Mouse (Mus musculus) heart, embryonic 10.5 days (tissue): ENCODE data around the gene Wbp1l. TPM values are rescaled to one million over a fixed set of nuclear protein-coding genes. Genes with fewer than 3 reads are reported as not detected.

Experiments
- DNase-seq: peaks from one replicate; pipeline ENCODE4 v3.0.0-alpha.2; 2017; ENCODE audit warnings: low spot score
- H3K27ac ChIP-seq: fragments of 300-500 bp; sonication (generic); 2 replicates; pipeline ENCODE4 v1.5.1; 2016; ENCODE audit warnings: mild to moderate bottlenecking
- H3K27me3 ChIP-seq: fragments of 300-500 bp; sonication (generic); 2 replicates; pipeline ENCODE4 v1.6.1; 2016; ENCODE audit warnings: mild to moderate bottlenecking; ENCODE audit not compliant: poor library complexity, insufficient read depth, severe bottlenecking
- H3K36me3 ChIP-seq: fragments of 300-500 bp; sonication (generic); 2 replicates; pipeline ENCODE4 v1.6.1; 2016; ENCODE audit warnings: mild to moderate bottlenecking, moderate library complexity
- H3K4me1 ChIP-seq: fragments of 300-500 bp; sonication (generic); 2 replicates; pipeline ENCODE4 v1.6.1; 2016; ENCODE audit warnings: mild to moderate bottlenecking
- H3K4me3 ChIP-seq: fragments of 300-500 bp; sonication (generic); 2 replicates; pipeline ENCODE4 v1.5.1; 2016; ENCODE audit warnings: mild to moderate bottlenecking, moderate library complexity
- H3K9me3 ChIP-seq: fragments of 300-500 bp; sonication (generic); 2 replicates; pipeline ENCODE4 v1.6.1; 2016; ENCODE audit warnings: mild to moderate bottlenecking, moderate library complexity
- WGBS: fragments of 180-500 bp; shearing (Covaris S2); methylation state at CpG from one replicate; pipeline ENCODE4 v1.1.7; 2016; 5-methylcytosine and 5-hydroxymethylcytosine counted together
- polyA plus RNA-seq: library from polyadenylated mRNA; unstranded; fragments of >200 nt; fragmentation: Nextera tagmentation; extraction: Ambion mirVana; gene quantifications from 2 replicates; pipeline ENCODE4 v1.2.1, GENCODE M21; 2016

Wbp1l gene
- polyA plus RNA-seq, 1 experiment from 2014 or later = 53.9 TPM

DNA sequence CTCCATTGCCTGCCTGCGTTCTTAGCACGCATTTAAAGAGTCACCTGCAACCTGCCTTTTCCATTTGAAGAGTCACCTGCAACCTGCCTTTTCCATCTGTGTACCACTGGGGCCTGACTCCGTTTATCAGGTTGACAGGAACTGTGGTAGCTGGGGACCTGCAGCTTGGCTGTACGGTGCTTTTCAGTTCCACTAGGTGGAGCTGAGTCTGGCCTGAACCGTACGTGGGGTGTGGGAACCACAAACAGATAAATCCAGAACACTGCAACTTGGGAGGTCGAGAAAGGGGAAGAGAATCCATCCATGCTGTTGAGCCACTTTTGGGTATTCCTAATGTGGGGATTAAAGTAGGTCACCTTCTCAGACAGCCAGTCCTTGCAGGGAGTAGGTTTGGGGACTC is 8.5 kb downstream of the Wbp1l start:
- no peak for DNase-seq
- no peak overlapping the region for H3K4me3 ChIP-seq
- no peaks in the 10 kb centered on the region for H3K27me3 ChIP-seq
- WGBS = 46% methylated on average over 7 of the region's 7 CpGs
- H3K27ac ChIP-seq = no peak overlapping the region
- H3K9me3 ChIP-seq = no peaks in the 10 kb centered on the region
- H3K36me3 ChIP-seq = peaks cover 52% of the 10 kb centered on the region
- H3K4me1 ChIP-seq = peaks cover 32% of the 10 kb centered on the region

DNA sequence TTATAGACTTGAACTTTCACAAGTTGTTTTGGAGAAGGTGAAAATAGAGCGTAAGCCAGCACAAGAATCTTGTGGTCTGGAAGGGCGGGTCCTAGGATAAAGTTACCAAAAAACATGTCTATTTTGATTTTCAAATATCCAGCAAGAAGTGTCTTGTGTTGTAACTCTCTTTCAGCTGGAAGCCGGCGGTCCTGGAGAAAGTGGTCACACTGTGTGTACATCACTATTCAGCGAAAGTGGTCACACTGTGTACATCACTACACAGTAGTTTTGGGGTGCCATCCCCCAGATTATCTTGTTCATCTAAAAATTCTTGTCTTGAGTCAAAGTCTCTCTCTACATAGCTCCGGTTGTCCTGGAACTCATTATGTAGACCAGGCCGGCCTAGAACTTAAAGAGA is 9.3 kb downstream of the Wbp1l start:
- Histone ChIP-seq H3K4me3 (no peak overlapping the region), H3K9me3 (no peaks in the 10 kb centered on the region), H3K27me3 (no peaks in the 10 kb centered on the region), H3K36me3 (peaks cover 51% of the 10 kb centered on the region), H3K27ac (no peak overlapping the region), H3K4me1 (peaks cover 32% of the 10 kb centered on the region)
- no peak for DNase-seq
- 96% methylated on average over 7 of the region's 7 CpGs for WGBS

DNA sequence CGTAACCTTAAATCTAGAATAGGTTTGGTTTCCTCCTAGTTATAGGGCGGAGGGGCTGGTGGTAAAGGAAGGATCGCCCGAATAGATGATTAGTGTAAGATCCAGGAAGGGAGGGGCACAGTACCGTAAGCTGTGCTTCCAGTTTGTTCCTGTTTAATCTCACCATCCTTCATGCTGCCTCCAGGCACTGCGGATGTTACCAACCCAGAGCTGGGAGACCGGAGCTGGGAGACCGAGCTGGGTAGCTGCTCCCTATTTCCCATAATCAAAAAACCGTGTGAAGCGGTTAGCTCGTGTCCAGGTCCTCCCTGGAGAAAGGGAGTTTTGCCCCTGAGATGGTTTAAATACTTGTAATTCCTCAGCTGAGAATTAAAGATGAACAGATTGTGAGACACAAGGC is 17.5 kb downstream of the Wbp1l start:
- 52% methylated on average over 11 of the region's 11 CpGs for WGBS
- H3K27ac ChIP-seq = peak overlapping the region; percentile 91; the same call in 1 of the 2 replicates

DNA sequence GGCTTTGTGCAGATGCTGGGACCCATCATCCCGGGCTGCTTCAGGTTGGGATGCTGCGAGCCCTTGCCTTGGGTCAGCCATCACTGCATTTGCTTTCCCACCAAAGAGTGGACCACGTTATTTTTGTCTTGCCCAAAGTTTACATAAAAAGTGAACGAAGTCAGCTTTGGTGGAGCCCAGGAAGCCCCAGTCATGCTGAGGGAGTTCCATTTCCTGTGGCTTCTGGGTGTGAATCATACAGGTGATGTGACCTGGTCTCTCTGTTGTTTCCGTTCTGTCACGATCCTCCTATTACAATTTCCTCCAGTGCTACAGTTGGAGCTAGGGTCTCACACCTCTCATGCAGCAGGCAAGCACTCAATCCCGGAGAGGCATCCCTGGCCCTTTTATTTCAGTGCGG is 18.5 kb downstream of the Wbp1l start:
- peaks cover 79% of the 10 kb centered on the region for H3K4me1 ChIP-seq

More for the DNA sequence above, 17.5 kb downstream of the Wbp1l start:
- no peak overlapping the region for H3K4me3 ChIP-seq
- H3K36me3 ChIP-seq = peaks cover 17% of the 10 kb centered on the region
- no peak for DNase-seq
- no peaks in the 10 kb centered on the region for H3K9me3 ChIP-seq
- H3K27me3 ChIP-seq = no peaks in the 10 kb centered on the region
- peaks cover 70% of the 10 kb centered on the region for H3K4me1 ChIP-seq

DNA sequence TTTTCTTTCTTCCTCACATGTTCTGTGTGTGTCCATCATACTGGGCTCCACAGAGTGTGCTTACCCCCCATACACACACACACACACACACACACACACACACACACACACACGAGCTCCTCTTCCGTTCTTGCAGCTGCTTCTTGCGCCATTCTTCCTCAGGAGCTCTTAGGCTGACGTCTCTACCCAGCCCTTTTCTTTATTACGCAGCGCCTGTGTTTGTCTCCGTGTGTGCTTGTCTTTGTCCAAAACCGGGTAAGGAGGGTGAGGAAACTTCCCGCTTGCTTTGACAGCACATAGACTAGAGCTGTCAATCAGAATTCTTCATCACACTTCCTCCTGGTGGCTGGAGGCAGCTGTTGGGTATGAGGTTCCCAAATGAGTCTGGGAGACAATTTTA is 19.4 kb downstream of the Wbp1l start:
- H3K9me3 ChIP-seq = no peaks in the 10 kb centered on the region
- DNase-seq = no peak
- H3K27ac ChIP-seq = peak overlapping the region; percentile 91
- H3K27me3 ChIP-seq = no peaks in the 10 kb centered on the region
- 65% methylated on average over 9 of the region's 9 CpGs for WGBS
- H3K4me3 ChIP-seq = no peak overlapping the region
- peaks cover 89% of the 10 kb centered on the region for H3K4me1 ChIP-seq
- peaks cover 14% of the 10 kb centered on the region for H3K36me3 ChIP-seq

More for the DNA sequence above, 18.5 kb downstream of the Wbp1l start:
- Histone ChIP-seq H3K36me3 (peaks cover 17% of the 10 kb centered on the region), H3K27ac (peak overlapping the region; percentile 91; the same call in 1 of the 2 replicates), H3K27me3 (no peaks in the 10 kb centered on the region), H3K9me3 (no peaks in the 10 kb centered on the region), H3K4me3 (no peak overlapping the region)
- no peak for DNase-seq
- WGBS = 73% methylated on average over 8 of the region's 8 CpGs

DNA sequence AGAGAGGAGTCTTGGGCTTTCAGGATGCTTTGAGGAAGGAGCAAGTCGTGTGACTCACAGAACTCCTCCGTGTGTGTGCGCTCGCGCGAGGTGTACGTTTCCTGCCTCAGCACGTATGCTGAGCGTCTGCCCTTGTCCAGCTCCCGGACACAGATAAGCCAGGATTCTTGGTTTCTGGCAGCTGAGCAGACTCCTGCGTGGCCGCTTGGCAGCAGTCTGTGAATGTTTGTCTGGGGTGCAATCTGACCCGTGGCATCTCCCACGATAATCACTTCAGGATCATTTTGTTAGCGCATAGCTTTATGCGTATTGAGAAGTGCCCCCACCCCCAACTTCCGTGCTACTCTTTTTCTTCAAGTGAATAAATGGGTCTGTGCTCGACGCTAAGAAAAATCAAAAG is 20.1 kb downstream of the Wbp1l start:
- WGBS = 32% methylated on average over 19 of the region's 19 CpGs
- peak; percentile 88 for DNase-seq

DNA sequence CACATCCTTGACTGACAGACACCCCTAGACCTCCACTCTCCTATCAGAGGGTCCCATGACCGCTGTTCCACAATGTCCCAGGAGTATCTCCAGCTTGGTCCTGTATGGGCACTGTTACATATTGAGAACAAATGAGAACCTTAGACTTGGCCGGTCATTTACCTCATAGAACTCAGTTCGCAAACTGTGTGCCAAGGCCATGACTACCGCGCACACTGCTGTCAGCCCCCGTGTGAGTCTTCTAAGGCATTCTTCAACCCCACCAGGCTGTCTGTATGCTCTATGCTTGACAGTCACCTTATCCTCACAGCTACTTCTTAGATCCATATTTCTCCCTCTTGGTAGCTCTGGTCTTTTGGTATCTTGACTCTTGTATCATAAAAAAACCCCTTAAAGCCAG is 20.6 kb downstream of the Wbp1l start:
- no peaks in the 10 kb centered on the region for H3K27me3 ChIP-seq
- 0 out of 2 replicates have a peak, but pooled peaks cover 3% of the 10 kb centered on the region for H3K36me3 ChIP-seq
- no peak overlapping the region for H3K4me3 ChIP-seq
- WGBS = 80% methylated on average over 6 of the region's 6 CpGs
- H3K9me3 ChIP-seq = no peaks in the 10 kb centered on the region
- H3K27ac ChIP-seq = peak overlapping the region; percentile 91
- no peak for DNase-seq
- peaks cover 99% of the 10 kb centered on the region for H3K4me1 ChIP-seq

More for the DNA sequence above, 20.1 kb downstream of the Wbp1l start:
- Histone ChIP-seq H3K9me3 (no peaks in the 10 kb centered on the region), H3K27ac (peak overlapping the region; percentile 91), H3K4me1 (peaks cover 95% of the 10 kb centered on the region), H3K4me3 (peak overlapping the region; percentile 5; the same call in 1 of the 2 replicates), H3K27me3 (no peaks in the 10 kb centered on the region), H3K36me3 (peaks cover 7% of the 10 kb centered on the region; the same call in 1 of the 2 replicates)

DNA sequence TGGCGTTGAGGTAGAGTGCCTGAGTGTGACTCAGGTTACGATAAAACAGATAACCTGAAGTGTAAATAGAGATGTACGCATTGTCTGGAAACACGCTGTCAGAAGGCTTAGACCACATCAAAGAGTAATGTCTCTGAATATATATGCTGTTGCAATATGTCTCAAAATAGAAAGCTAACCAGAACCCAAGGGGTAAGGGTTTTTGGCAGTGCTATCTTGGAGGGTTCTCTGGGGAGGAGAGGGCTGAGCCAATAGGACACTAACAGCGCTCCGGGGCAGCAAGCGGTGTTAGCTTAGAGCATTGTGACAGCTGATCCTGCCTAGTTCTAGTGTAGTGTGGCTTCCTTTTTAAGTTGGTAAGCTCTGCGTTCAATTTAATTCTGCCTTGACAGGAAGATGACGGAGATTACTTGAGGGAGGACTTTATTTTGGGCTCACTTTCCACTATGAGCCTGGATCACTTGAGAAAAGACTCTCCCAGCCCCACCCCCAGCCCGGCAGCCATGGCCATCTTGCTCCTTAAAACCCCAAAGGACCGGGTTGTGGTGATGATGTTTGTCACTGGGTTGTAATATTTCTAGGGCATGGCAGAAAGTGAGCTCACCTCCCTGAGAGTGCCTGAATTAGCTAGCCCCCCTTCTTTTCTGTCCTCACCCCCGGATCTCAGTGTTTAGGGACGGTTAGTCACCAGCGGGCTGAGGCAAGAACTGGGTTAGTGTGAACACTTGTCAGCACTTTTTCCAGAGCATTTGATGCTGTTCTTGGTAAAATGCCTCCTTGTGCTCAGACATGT is 21.3 kb downstream of the Wbp1l start:
- peaks cover 6% of the 10 kb centered on the region for H3K36me3 ChIP-seq
- no peak overlapping the region for H3K4me3 ChIP-seq
- peak overlapping the region; percentile 91 for H3K27ac ChIP-seq
- peaks cover 99% of the 10 kb centered on the region for H3K4me1 ChIP-seq
- no peaks in the 10 kb centered on the region for H3K27me3 ChIP-seq
- no peaks in the 10 kb centered on the region for H3K9me3 ChIP-seq
- WGBS = 52% methylated on average over 14 of the region's 14 CpGs
- DNase-seq = no peak

DNA sequence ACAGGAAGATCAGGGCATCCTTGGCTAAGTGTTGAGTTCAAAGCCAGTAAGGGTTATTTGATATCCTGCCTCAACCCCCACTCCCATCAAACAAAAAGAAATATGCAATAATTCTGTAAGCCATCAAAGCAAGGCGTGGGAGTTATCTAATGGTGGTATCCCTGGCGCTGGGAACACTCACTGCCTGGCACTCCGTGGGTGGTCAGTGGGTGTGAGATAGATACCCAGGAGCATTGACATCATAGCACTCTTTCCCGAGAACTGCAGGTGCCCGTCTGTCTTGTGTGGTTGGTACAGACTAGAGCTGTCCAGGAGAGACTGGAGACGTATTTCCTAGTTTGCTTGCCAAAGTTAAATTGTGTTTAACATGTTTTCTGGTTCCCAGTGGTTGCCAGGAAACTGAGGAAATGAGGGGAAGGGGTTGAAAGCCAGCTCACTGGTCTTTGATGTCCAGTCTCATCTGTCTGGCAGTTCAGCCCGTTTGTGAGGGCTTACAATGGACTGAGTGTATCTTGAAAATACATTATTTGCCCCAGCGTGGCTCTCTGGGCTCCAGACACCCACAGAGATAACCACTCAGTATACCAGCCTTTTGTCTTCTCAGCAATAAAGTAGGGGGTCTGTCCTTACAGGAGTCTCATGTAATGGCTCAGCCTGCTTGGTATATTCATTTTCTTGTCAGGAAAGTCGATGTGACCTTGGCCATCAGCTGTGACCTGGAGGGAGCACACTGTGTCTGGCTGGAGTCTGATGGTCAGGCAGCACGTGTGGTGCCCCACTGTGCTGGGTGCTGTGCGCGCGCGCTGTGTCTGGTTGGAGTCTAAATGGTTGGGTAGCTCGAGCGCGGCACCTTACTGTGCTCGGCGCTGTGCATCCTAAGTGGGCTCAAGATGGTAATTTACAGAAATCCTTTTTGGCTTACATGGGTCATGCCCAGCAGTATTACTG is 22.6 kb downstream of the Wbp1l start:
- no peak for DNase-seq
- Histone ChIP-seq H3K4me1 (peaks cover 97% of the 10 kb centered on the region), H3K4me3 (no peak overlapping the region), H3K27ac (peak overlapping the region; percentile 91), H3K9me3 (no peaks in the 10 kb centered on the region), H3K27me3 (no peaks in the 10 kb centered on the region), H3K36me3 (peaks cover 15% of the 10 kb centered on the region)
- WGBS = 72% methylated on average over 19 of the region's 19 CpGs

DNA sequence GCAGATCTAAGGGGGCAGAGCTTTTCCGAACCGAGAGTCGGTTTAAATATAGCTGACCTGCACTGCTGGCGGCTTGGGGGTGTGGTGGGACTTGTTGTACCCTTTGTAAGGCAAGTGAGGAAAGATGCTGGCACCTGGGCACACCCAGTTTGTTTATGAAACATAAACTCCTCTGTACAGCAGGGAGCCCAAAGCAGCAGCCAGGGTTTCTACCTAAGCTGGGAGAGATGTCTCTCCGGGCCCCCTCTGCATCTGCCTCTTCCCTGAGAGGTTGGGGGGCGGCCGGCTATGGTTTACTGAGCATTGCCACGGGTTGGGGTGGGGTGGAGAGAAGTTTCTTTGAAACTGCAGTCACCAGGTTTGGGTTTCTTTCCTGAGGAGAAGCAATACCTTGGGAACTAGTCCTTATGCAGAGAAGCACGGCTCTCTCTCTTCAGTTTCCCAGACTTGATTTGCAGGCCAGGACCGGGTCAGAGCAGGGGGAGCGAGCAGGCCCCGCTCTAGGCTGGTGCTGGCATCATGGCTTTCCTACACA is 23.8 kb downstream of the Wbp1l start:
- H3K4me3 ChIP-seq = peak overlapping the region; percentile 67
- WGBS = 28% methylated on average over 12 of the region's 12 CpGs
- H3K36me3 ChIP-seq = peaks cover 19% of the 10 kb centered on the region
- peak overlapping the region; percentile 91 for H3K27ac ChIP-seq
- no peak for DNase-seq
- H3K4me1 ChIP-seq = peaks cover 94% of the 10 kb centered on the region
- H3K9me3 ChIP-seq = no peaks in the 10 kb centered on the region
- H3K27me3 ChIP-seq = no peaks in the 10 kb centered on the region

DNA sequence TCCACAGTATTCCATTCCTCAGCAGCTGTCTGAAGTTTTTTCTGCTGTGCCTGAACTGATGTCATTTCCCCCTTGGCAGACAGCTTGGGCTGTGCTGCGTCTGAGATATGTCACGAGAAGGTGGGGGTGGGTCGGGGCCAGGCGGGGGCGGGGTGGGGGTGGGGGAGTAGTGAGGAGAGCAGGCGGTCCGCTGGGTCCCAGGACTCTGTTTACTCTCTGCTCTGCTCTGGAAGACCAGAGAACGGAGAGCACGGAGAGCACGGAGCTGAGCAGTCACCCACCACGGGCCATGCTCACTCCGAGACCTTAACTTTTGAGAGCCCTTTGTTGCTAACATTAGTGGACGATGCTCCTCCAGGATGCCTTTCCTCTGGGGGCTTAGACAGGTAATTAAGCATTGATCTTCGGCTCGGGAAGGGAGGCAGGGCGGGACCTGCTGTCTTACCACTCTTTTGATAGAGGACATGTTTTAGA is 24.3 kb downstream of the Wbp1l start:
- Histone ChIP-seq H3K4me1 (peaks cover 94% of the 10 kb centered on the region), H3K4me3 (peak overlapping the region; percentile 67), H3K27ac (peak overlapping the region; percentile 91), H3K9me3 (no peaks in the 10 kb centered on the region), H3K27me3 (no peaks in the 10 kb centered on the region), H3K36me3 (peaks cover 19% of the 10 kb centered on the region)
- WGBS = 3% methylated on average over 16 of the region's 16 CpGs
- DNase-seq = peak; percentile 88
